Mouse (Mus musculus): ENCODE measurements around the gene Miga1. TPM values are rescaled to one million over a fixed set of nuclear protein-coding genes. Genes with fewer than 3 reads are reported as not detected.

The Miga1 gene
- polyA plus RNA-seq, 1 experiment from 2014 or later = 24.7 TPM

GRCm38 (mm10) chr3:152348011-152348830 is 8.0 kb upstream of the Miga1 start:
- Histone ChIP-seq H3K36me3 (peaks cover 6% of the 10 kb centered on the region; the same call in 1 of the 2 replicates), H3K9me3 (no peaks in the 10 kb centered on the region), H3K4me1 (peaks cover 23% of the 10 kb centered on the region), H3K27ac (no peak overlapping the region), H3K4me2 (replicated peaks) (no peak overlapping the region), H3K4me3 (no peak overlapping the region), H3K27me3 (no peaks in the 10 kb centered on the region), H3K9ac (no peak overlapping the region)
- WGBS = 84% methylated on average over 10 of the region's 10 CpGs
- ATAC-seq (ENCODE audit: insufficient number of reproducible peaks, insufficient read depth, low FRiP score, low TSS enrichment) = no peak

DNA sequence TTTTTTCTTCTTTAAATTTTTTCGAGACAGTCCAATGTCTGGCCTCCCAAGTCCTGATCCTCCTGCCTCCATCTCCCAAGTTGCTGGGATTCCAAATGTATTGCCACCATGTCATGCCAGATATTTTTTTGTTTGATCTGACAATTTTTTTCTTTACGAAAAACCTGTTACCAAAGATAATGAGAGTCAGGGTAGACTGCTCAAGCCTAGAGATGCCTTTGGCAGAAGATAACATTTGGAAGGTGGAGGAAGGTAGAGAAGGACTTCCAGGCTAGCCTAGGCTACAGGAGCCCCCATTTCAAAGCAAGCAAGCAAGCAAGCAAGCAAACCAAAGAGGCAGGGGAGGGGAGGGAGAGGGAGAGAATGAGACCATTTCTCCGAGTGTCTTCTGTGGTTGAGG is 7.0 kb upstream of the Miga1 start:
- no peak for ATAC-seq (ENCODE audit: insufficient number of reproducible peaks, insufficient read depth, low FRiP score, low TSS enrichment)
- H3K9ac ChIP-seq = peak overlapping the region; percentile 82
- H3K27me3 ChIP-seq = no peaks in the 10 kb centered on the region
- H3K4me1 ChIP-seq = peaks cover 21% of the 10 kb centered on the region
- no peaks in the 10 kb centered on the region for H3K9me3 ChIP-seq
- H3K27ac ChIP-seq = no peak overlapping the region
- H3K4me3 ChIP-seq = peak overlapping the region; percentile 63
- H3K4me2 ChIP-seq (replicated peaks) = peak overlapping the region; percentile 49
- peaks cover 6% of the 10 kb centered on the region; the same call in 1 of the 2 replicates for H3K36me3 ChIP-seq
- WGBS = 32% methylated on average over 3 of the region's 3 CpGs

DNA sequence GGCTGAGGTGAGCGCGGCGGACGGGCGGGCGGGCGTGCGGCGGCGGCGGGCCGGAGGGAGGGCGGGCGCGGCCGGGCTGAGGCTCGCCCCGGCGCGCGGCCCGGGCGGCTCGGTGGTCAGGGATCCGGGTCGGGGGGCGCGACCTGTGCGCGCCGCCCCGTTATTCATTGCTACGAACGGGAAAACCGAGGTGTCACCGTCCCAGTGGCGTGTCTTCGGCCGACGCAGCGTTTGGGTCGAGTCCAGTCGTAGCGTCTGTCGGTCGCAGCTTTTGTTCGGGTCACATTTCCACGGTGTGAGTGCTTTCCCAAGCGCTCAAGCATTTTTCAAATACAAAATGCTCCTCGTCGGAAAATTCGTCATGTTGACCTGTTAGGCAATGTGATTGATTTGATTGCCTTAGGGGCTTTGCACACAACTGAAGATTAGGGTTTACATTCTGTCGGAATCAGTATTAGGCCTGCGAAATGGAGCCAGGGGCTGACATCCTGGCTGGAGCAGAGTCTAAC is 6.5 kb upstream of the Miga1 start:
- H3K4me1 ChIP-seq = peaks cover 21% of the 10 kb centered on the region
- peak overlapping the region; percentile 63 for H3K4me3 ChIP-seq
- under 1% methylated on average over 36 of the region's 54 CpGs for WGBS
- H3K9me3 ChIP-seq = no peaks in the 10 kb centered on the region
- peak overlapping the region; percentile 49 for H3K4me2 ChIP-seq (replicated peaks)
- H3K9ac ChIP-seq = peak overlapping the region; percentile 82
- peak; percentile 52; the same call in 1 of the 2 replicates for ATAC-seq (ENCODE audit: insufficient number of reproducible peaks, insufficient read depth, low FRiP score, low TSS enrichment)
- H3K36me3 ChIP-seq = peaks cover 6% of the 10 kb centered on the region; the same call in 1 of the 2 replicates
- peak overlapping the region; percentile 65; the same call in 1 of the 2 replicates for H3K27ac ChIP-seq
- no peaks in the 10 kb centered on the region for H3K27me3 ChIP-seq

DNA sequence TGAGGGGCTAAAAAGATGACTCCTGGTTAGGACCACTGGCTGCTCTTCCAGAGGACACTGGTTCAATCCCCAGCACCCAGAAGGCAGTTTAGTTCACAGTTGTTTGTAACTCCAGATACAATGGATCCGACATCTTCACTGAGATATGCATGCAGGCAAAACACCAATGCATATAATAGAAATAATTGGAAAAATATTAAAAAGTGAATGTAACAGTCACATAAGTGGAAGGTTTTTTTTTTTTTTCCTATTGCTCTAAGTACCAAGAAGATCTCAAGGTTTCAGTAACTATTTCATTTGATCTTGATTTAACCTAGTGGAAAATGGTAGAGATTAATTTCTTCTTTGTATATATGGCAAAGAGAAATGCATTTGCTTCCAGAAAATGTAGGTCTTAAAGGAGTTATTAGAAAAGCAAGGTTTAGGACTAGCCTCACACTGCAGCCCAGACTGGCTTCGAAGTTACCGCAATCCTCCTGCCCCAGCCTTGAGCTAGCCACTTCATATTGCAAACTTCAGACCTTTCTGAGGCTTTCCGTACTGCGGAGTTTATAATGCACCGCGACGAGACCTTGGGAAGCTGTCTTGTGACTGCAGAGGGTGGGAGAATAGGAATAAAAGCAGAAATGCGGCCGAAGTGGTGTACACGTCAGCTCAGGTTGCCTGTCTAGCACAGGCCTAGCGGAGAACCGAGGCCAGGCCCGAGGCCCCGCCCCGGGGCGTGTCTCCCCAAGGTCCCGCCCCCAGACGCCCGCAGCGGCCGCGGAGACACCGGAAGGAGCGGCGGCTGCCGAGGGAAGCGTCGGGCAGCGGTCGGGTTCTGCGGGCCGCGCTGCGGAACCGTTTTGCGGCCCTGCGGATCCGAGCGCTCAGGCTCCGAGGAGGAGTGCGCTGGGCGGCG is 5.8 kb upstream of the Miga1 start, which contains the start of gene Usp33:
TSS of gene Usp33 (plus strand) at position 747 of the 901 bp plus-strand sequence.
- ATAC-seq (ENCODE audit: insufficient number of reproducible peaks, insufficient read depth, low FRiP score, low TSS enrichment) = peak; percentile 96
- Histone ChIP-seq H3K4me2 (replicated peaks) (peak within 1 kb of the TSS; percentile 49), H3K9ac (peak within 1 kb of the TSS; percentile 82), H3K9me3 (no peaks in the 10 kb centered on the region), H3K4me3 (peak within 1 kb of the TSS; percentile 63), H3K27me3 (no peaks in the 10 kb centered on the region), H3K27ac (peak within 1 kb of the TSS; percentile 69; the same call in 1 of the 2 replicates), H3K4me1 (peaks cover 16% of the 10 kb centered on the region), H3K36me3 (peaks cover 6% of the 10 kb centered on the region; the same call in 1 of the 2 replicates)
- 6% methylated on average over 40 of the region's 44 CpGs for WGBS

GRCm38 (mm10) chr3:152342961-152343517 is 2.8 kb upstream of the Miga1 start:
- H3K27me3 ChIP-seq = no peaks in the 10 kb centered on the region
- H3K36me3 ChIP-seq = no peaks in the 10 kb centered on the region
- H3K4me1 ChIP-seq = peaks cover 6% of the 10 kb centered on the region; the same call in 1 of the 2 replicates
- no peak overlapping the region for H3K4me3 ChIP-seq
- H3K27ac ChIP-seq = no peak overlapping the region
- 90% methylated on average over 15 of the region's 15 CpGs for WGBS
- no peak overlapping the region for H3K4me2 ChIP-seq (replicated peaks)
- H3K9ac ChIP-seq = no peak overlapping the region
- no peak for ATAC-seq (ENCODE audit: insufficient number of reproducible peaks, insufficient read depth, low FRiP score, low TSS enrichment)
- no peaks in the 10 kb centered on the region for H3K9me3 ChIP-seq

DNA sequence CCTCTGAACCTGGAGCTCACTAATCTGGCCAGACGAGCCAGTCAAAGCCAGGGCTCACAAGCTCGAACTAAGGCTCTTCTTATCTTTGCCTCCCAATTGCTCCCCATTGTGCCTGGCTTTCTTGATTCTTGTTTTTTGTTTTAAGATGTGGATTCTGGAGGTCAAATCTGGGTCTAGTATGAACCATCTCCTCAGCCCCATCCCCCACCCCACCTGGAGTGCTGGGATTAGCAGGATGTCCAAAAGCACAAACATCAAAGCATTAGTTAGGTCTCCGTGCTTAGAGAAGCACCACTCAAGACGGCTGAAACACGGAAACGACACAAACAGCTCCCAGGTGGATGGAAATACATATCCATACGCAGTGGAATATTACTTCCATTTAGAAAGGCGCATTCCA is 4.1 kb downstream of the Miga1 start:
- Histone ChIP-seq H3K4me1 (0 out of 2 replicates have a peak, but pooled peaks cover 3% of the 10 kb centered on the region), H3K36me3 (peaks cover 44% of the 10 kb centered on the region), H3K27ac (no peak overlapping the region), H3K9ac (no peak overlapping the region), H3K4me2 (replicated peaks) (no peak overlapping the region), H3K27me3 (no peaks in the 10 kb centered on the region), H3K9me3 (no peaks in the 10 kb centered on the region), H3K4me3 (no peak overlapping the region)
- ATAC-seq (ENCODE audit: insufficient number of reproducible peaks, insufficient read depth, low FRiP score, low TSS enrichment) = no peak
- 82% methylated on average over 8 of the region's 8 CpGs for WGBS

GRCm38 (mm10) chr3:152333641-152334040 is 6.6 kb downstream of the Miga1 start:
- Histone ChIP-seq H3K4me1 (no peaks in the 10 kb centered on the region), H3K27me3 (no peaks in the 10 kb centered on the region), H3K27ac (no peak overlapping the region), H3K9ac (no peak overlapping the region), H3K9me3 (no peaks in the 10 kb centered on the region), H3K4me3 (no peak overlapping the region), H3K36me3 (peaks cover 44% of the 10 kb centered on the region), H3K4me2 (replicated peaks) (no peak overlapping the region)
- no peak for ATAC-seq (ENCODE audit: insufficient number of reproducible peaks, insufficient read depth, low FRiP score, low TSS enrichment)
- WGBS = 95% methylated on average over 10 of the region's 10 CpGs

DNA sequence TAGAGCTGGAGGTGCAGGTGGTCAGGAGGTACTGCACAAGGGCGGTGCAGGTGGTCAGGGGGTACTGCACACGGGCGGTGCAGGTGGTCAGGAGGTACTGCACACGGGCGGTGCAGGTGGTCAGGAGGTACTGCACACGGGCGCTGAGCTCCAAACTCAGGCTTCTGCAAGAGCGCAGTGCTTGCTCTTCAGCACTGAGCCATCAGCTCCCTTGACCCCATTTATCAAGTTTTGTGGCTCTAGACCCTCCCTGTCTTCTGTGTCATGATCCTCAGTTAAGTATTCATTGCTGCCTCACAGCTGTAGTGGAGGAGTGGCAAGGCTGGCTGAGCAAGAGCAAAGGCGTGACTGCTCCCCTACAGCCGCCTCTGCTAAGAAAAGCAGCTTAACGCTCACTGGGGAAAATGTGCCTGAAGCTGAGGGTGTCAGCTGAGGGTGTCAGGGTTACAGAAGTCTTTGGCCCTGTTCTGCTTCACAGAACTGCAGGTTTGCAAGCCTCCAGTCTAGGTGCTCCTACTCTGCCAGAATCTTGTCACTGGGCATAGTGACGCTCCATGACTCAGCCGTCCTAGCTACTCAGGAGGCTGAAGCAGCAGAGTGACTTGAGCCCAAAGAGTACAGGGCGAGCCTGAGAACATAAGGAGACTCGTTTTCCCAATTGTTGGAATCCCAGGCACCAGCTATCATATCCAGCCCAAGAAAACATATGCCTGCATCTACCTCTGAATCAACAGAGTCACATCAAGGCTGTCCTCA is 7.5 kb downstream of the Miga1 start:
- H3K4me3 ChIP-seq = no peak overlapping the region
- no peak overlapping the region for H3K9ac ChIP-seq
- H3K36me3 ChIP-seq = peaks cover 43% of the 10 kb centered on the region
- ATAC-seq (ENCODE audit: insufficient number of reproducible peaks, insufficient read depth, low FRiP score, low TSS enrichment) = no peak
- no peak overlapping the region for H3K4me2 ChIP-seq (replicated peaks)
- H3K27ac ChIP-seq = no peak overlapping the region
- 94% methylated on average over 15 of the region's 15 CpGs for WGBS
- H3K4me1 ChIP-seq = no peaks in the 10 kb centered on the region
- H3K27me3 ChIP-seq = no peaks in the 10 kb centered on the region
- H3K9me3 ChIP-seq = no peaks in the 10 kb centered on the region

GRCm38 (mm10) chr3:152332104-152332503 is 8.1 kb downstream of the Miga1 start:
- 97% methylated on average over 6 of the region's 6 CpGs for WGBS
- no peak for ATAC-seq (ENCODE audit: insufficient number of reproducible peaks, insufficient read depth, low FRiP score, low TSS enrichment)

GRCm38 (mm10) chr3:152321765-152322547 is 18.3 kb downstream of the Miga1 start:
- Histone ChIP-seq H3K9ac (no peak overlapping the region), H3K4me3 (no peak overlapping the region), H3K36me3 (peaks cover 22% of the 10 kb centered on the region), H3K27me3 (no peaks in the 10 kb centered on the region), H3K9me3 (no peaks in the 10 kb centered on the region), H3K27ac (no peak overlapping the region), H3K4me1 (no peaks in the 10 kb centered on the region), H3K4me2 (replicated peaks) (no peak overlapping the region)
- 93% methylated on average over 8 of the region's 8 CpGs for WGBS
- ATAC-seq (ENCODE audit: insufficient number of reproducible peaks, insufficient read depth, low FRiP score, low TSS enrichment) = 0 out of 2 replicates have a peak, but pooled peaks have one; percentile 56

More at GRCm38 (mm10) chr3:152332104-152332503, 8.1 kb downstream of the Miga1 start:
- Histone ChIP-seq H3K27ac (no peak overlapping the region), H3K9me3 (no peaks in the 10 kb centered on the region), H3K4me1 (no peaks in the 10 kb centered on the region), H3K36me3 (peaks cover 37% of the 10 kb centered on the region), H3K4me2 (replicated peaks) (no peak overlapping the region), H3K27me3 (no peaks in the 10 kb centered on the region), H3K4me3 (no peak overlapping the region), H3K9ac (no peak overlapping the region)

Measured in embryonic facial prominence, embryonic 12.5 days (tissue).